Mouse (Mus musculus) kidney, postnatal 0 days (tissue): Measurements from ENCODE around the gene Lzts2. TPM values are rescaled to one million over a fixed set of nuclear protein-coding genes. Genes with fewer than 3 reads are reported as not detected.

Source experiments
- ATAC-seq: fragments of 200-750 bp; cut with Nextera tagmentation; replicated peaks from 2 replicates; pipeline ENCODE4 v1.8.0; 2017; ENCODE audit warnings: low read depth, moderate number of reproducible peaks, moderate TSS enrichment, moderate library complexity; ENCODE audit not compliant: low FRiP score
- DNase-seq: peaks from one replicate; pipeline ENCODE4 v3.0.0-alpha.2; 2016; ENCODE audit warnings: low spot score
- H3K27ac ChIP-seq: fragments of 300-500 bp; sonication (generic); 2 replicates; pipeline ENCODE4 v1.5.1; 2014; ENCODE audit warnings: mild to moderate bottlenecking
- H3K27me3 ChIP-seq: fragments of 300-500 bp; sonication (generic); 2 replicates; pipeline ENCODE4 v1.6.1; 2014; ENCODE audit warnings: low read length, mixed read lengths; ENCODE audit not compliant: insufficient read depth
- H3K36me3 ChIP-seq: fragments of 300-500 bp; sonication (generic); 2 replicates; pipeline ENCODE4 v1.6.1; 2014; ENCODE audit warnings: low read length, mixed read lengths; ENCODE audit not compliant: insufficient read depth
- H3K4me1 ChIP-seq: fragments of 300-500 bp; sonication (generic); replicated peaks from 2 replicates; pipeline ENCODE4 v1.6.1; 2014; ENCODE audit warnings: antibody characterized with exemption, low read length, mixed read lengths; ENCODE audit not compliant: insufficient read depth
- H3K4me2 ChIP-seq: fragments of 300-500 bp; sonication (generic); 2 replicates; pipeline ENCODE4 v1.6.1; 2014; ENCODE audit warnings: mild to moderate bottlenecking, low read length, moderate library complexity, mixed read lengths
- H3K4me3 ChIP-seq: fragments of 300-500 bp; sonication (generic); replicated peaks from 2 replicates; pipeline ENCODE4 v1.5.1; 2014; ENCODE audit warnings: low read depth, low read length
- H3K9ac ChIP-seq: fragments of 300-500 bp; sonication (generic); 2 replicates; pipeline ENCODE4 v1.6.1; 2014; ENCODE audit warnings: low read depth, low read length
- H3K9me3 ChIP-seq: fragments of 300-500 bp; sonication (generic); replicated peaks from 2 replicates; pipeline ENCODE4 v1.6.1; 2016; ENCODE audit warnings: low read length, inconsistent platforms, mixed read lengths
- CTCF ChIP-seq: IDR thresholded peaks from 2 replicates; pipeline ENCODE4 v1.5.1; 2016; ENCODE audit warnings: antibody characterized with exemption, low read depth, mild to moderate bottlenecking, moderate library complexity
- WGBS: fragments of 180-500 bp; shearing (Covaris S2); extraction: QIAGEN DNeasy Blood & Tissue Kit; methylation state at CpG from one replicate; pipeline ENCODE4 v1.1.7; 2014; 5-methylcytosine and 5-hydroxymethylcytosine counted together
- polyA plus RNA-seq: library from polyadenylated mRNA; unstranded; fragments of >200 nt; fragmentation: Nextera tagmentation; extraction: Ambion mirVana; gene quantifications from 2 replicates; pipeline ENCODE4 v1.2.1, GENCODE M21; 2015

Gene Lzts2
- polyA plus RNA-seq, 1 experiment from 2014 or later, result 69.5 TPM

- no peak overlapping the region for H3K4me2 ChIP-seq
- ATAC-seq, result no peak
- no peak overlapping the region for H3K9ac ChIP-seq
- H3K27me3 ChIP-seq, result no peaks in the 10 kb centered on the region
- H3K36me3 ChIP-seq, result peaks cover 49% of the 10 kb centered on the region
- no peak for TF ChIP-seq CTCF
- WGBS, result 89% methylated on average over 37 of the region's 37 CpGs
- no peak overlapping the region for H3K27ac ChIP-seq
- H3K4me1 ChIP-seq, result peaks cover 8% of the 10 kb centered on the region; the same call in 1 of the 2 replicates
- no peak overlapping the region for H3K4me3 ChIP-seq
- DNase-seq, result no peak
- no peaks in the 10 kb centered on the region for H3K9me3 ChIP-seq
These were observed 11.8 kb downstream of the Lzts2 start for GRCm38 (mm10) chr19:45025937-45026568.

GRCm38 (mm10) chr19:45026958-45027670 is 12.9 kb downstream of the Lzts2 start:
- Histone ChIP-seq H3K4me2 (no peak overlapping the region), H3K9me3 (no peaks in the 10 kb centered on the region), H3K27me3 (no peaks in the 10 kb centered on the region), H3K36me3 (peaks cover 39% of the 10 kb centered on the region), H3K4me1 (peaks cover 4% of the 10 kb centered on the region; the same call in 1 of the 2 replicates), H3K9ac (no peak overlapping the region), H3K4me3 (no peak overlapping the region), H3K27ac (no peak overlapping the region)
- 66% methylated on average over 6 of the region's 6 CpGs for WGBS
- ATAC-seq (no peak), DNase-seq (no peak)
- TF ChIP-seq CTCF, result no peak

- H3K9me3 ChIP-seq, result no peaks in the 10 kb centered on the region
- WGBS, result 85% methylated on average over 6 of the region's 6 CpGs
- H3K4me2 ChIP-seq, result no peak overlapping the region
- no peak overlapping the region for H3K27ac ChIP-seq
- peaks cover 34% of the 10 kb centered on the region for H3K36me3 ChIP-seq
- TF ChIP-seq CTCF, result no peak
- no peak overlapping the region for H3K9ac ChIP-seq
- H3K4me1 ChIP-seq, result peaks cover 4% of the 10 kb centered on the region; the same call in 1 of the 2 replicates
- H3K27me3 ChIP-seq, result no peaks in the 10 kb centered on the region
- ATAC-seq, result no peak
- H3K4me3 ChIP-seq, result no peak overlapping the region
- no peak for DNase-seq
These were observed 13.6 kb downstream of the Lzts2 start for GRCm38 (mm10) chr19:45027848-45028247.

- no peak for DNase-seq
These were observed 14.5 kb downstream of the Lzts2 start for GRCm38 (mm10) chr19:45028746-45029145.

GRCm38 (mm10) chr19:45029571-45029970 is 15.4 kb downstream of the Lzts2 start:
- Histone ChIP-seq H3K36me3 (peaks cover 34% of the 10 kb centered on the region), H3K27me3 (no peaks in the 10 kb centered on the region), H3K9me3 (no peaks in the 10 kb centered on the region), H3K4me1 (peaks cover 4% of the 10 kb centered on the region; the same call in 1 of the 2 replicates), H3K9ac (no peak overlapping the region), H3K4me3 (no peak overlapping the region), H3K4me2 (no peak overlapping the region), H3K27ac (no peak overlapping the region)
- TF ChIP-seq CTCF, result no peak
- DNase-seq, result no peak
- WGBS, result 62% methylated on average over 8 of the region's 9 CpGs
- ATAC-seq, result no peak

More at GRCm38 (mm10) chr19:45028746-45029145, 14.5 kb downstream of the Lzts2 start:
- 64% methylated on average over 19 of the region's 19 CpGs for WGBS
- no peaks in the 10 kb centered on the region for H3K27me3 ChIP-seq
- no peak overlapping the region for H3K4me2 ChIP-seq
- H3K4me3 ChIP-seq, result no peak overlapping the region
- no peaks in the 10 kb centered on the region for H3K9me3 ChIP-seq
- no peak for ATAC-seq
- H3K27ac ChIP-seq, result no peak overlapping the region
- TF ChIP-seq CTCF, result no peak
- H3K36me3 ChIP-seq, result peaks cover 34% of the 10 kb centered on the region
- H3K9ac ChIP-seq, result no peak overlapping the region
- peaks cover 4% of the 10 kb centered on the region; the same call in 1 of the 2 replicates for H3K4me1 ChIP-seq

GRCm38 (mm10) chr19:45030111-45030510 is 15.9 kb downstream of the Lzts2 start:
- Histone ChIP-seq H3K4me3 (no peak overlapping the region), H3K4me1 (peaks cover 4% of the 10 kb centered on the region; the same call in 1 of the 2 replicates), H3K4me2 (0 out of 2 replicates have a peak overlapping the region, but pooled peaks have one; percentile 45), H3K9ac (no peak overlapping the region), H3K9me3 (no peaks in the 10 kb centered on the region), H3K27ac (no peak overlapping the region), H3K27me3 (no peaks in the 10 kb centered on the region), H3K36me3 (peaks cover 34% of the 10 kb centered on the region)
- DNase-seq (peak; percentile 71), ATAC-seq (peak; percentile 18)
- TF ChIP-seq CTCF, result peak; percentile 86
- 36% methylated on average over 8 of the region's 8 CpGs for WGBS
